Mouse (Mus musculus) midbrain, embryonic 13.5 days (tissue): ENCODE data around the gene Myl9. TPM values are rescaled to one million over a fixed set of nuclear protein-coding genes. Genes with fewer than 3 reads are reported as not detected.

Source experiments
- ATAC-seq: fragments of 200-750 bp; cut with Nextera tagmentation; 2 replicates; pipeline ENCODE4 v1.8.0; 2017; ENCODE audit warnings: mild to moderate bottlenecking, moderate TSS enrichment, moderate library complexity
- H3K27ac ChIP-seq: fragments of 300-500 bp; sonication (generic); 2 replicates; pipeline ENCODE4 v1.5.1; 2015; ENCODE audit warnings: inconsistent platforms, mild to moderate bottlenecking, moderate library complexity
- H3K27me3 ChIP-seq: fragments of 300-500 bp; sonication (generic); 2 replicates; pipeline ENCODE4 v1.6.1; 2015; ENCODE audit warnings: mild to moderate bottlenecking, inconsistent platforms
- H3K36me3 ChIP-seq: fragments of 300-500 bp; sonication (generic); 2 replicates; pipeline ENCODE4 v1.6.1; 2015; ENCODE audit warnings: mild to moderate bottlenecking, inconsistent platforms
- H3K4me1 ChIP-seq: fragments of 300-500 bp; sonication (generic); replicated peaks from 2 replicates; pipeline ENCODE4 v1.6.1; 2015; ENCODE audit warnings: inconsistent platforms
- H3K4me2 ChIP-seq: fragments of 300-500 bp; sonication (generic); replicated peaks from 2 replicates; pipeline ENCODE4 v1.6.1; 2015; ENCODE audit warnings: moderate library complexity, mild to moderate bottlenecking, inconsistent platforms
- H3K4me3 ChIP-seq: fragments of 300-500 bp; sonication (generic); replicated peaks from 2 replicates; pipeline ENCODE4 v1.5.1; 2015; ENCODE audit warnings: mild to moderate bottlenecking, inconsistent platforms
- H3K9ac ChIP-seq: fragments of 300-500 bp; sonication (generic); replicated peaks from 2 replicates; pipeline ENCODE4 v1.6.1; 2015; ENCODE audit warnings: mild to moderate bottlenecking, inconsistent platforms
- H3K9me3 ChIP-seq: fragments of 300-500 bp; sonication (generic); 2 replicates; pipeline ENCODE4 v1.6.1; 2016; ENCODE audit warnings: mild to moderate bottlenecking, inconsistent platforms
- WGBS: fragments of 180-500 bp; shearing (Covaris S2); methylation state at CpG from one replicate; pipeline ENCODE4 v1.1.7; 2015; 5-methylcytosine and 5-hydroxymethylcytosine counted together
- polyA plus RNA-seq: library from polyadenylated mRNA; unstranded; fragments of >200 nt; fragmentation: Nextera tagmentation; extraction: Ambion mirVana; gene quantifications from 2 replicates; pipeline ENCODE4 v1.2.1, GENCODE M21; 2015

Gene Myl9
- polyA plus RNA-seq, 1 experiment from 2014 or later = 37.4 TPM

DNA sequence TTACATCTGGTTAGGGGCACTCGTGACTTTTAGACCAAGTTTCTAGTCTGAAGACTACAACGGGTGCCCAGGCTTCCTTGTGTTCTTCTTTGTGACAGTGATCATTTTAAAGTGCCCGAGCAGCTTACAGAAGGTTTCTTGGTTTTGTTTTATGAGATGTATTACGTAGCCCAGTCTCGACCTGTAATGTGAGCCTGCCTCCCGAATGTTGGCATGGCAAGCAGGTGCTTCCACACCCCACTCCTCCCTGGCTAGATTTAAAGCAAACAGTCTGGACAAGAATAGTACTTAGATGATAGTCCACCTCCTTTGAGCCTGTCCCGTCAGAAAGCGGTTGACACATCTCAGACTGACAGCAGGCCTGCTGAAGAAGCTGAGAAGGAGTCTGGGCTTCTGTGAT lies 9.6 kb upstream of the Myl9 start:
- no peak overlapping the region for H3K27ac ChIP-seq
- H3K4me3 ChIP-seq = no peak overlapping the region
- H3K4me2 ChIP-seq = no peak overlapping the region
- peaks cover 51% of the 10 kb centered on the region for H3K36me3 ChIP-seq
- WGBS = 91% methylated on average over 8 of the region's 8 CpGs
- no peak overlapping the region for H3K9ac ChIP-seq
- ATAC-seq = no peak
- no peaks in the 10 kb centered on the region for H3K9me3 ChIP-seq
- H3K4me1 ChIP-seq = no peaks in the 10 kb centered on the region
- no peaks in the 10 kb centered on the region for H3K27me3 ChIP-seq

DNA sequence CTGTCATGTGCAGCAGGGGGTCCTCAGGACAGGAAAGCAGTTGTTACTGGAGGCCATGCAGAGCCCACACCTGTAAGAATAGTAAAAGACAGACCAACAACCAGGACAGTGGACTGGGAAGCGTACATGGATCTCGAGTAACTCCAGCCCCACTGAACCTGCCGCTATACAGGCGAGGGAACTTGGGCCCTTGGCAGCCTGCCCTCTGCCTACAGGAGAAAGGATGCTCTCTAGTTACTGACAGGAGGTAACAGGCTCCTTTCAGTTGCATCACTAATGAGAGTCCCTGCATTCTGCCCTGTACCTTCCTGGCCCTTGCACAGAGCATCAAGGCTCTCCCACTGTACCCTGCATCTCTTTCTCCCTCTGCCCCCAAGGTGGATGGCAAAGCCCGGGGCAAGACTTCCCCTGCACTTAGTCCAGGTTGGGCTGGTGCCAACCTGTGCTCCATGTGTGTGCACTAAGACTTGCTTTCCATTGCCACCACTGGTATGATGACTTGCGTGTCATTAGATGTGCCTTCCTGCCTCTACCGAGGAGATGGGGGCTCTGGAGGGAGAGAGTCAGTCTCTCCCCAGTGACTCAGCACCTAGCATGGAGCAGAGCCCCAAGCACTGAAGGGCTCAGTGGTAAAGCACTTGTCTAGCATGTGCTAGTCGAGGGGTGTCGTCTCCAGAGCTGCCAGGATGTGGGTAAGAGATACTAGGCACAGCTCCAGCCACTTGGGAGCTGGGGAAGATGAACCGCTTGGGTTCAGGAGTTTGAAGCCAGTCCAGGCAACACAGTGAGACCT lies 8.8 kb upstream of the Myl9 start:
- Histone ChIP-seq H3K27me3 (no peaks in the 10 kb centered on the region), H3K4me3 (no peak overlapping the region), H3K36me3 (peaks cover 42% of the 10 kb centered on the region), H3K4me2 (no peak overlapping the region), H3K9me3 (no peaks in the 10 kb centered on the region), H3K9ac (no peak overlapping the region), H3K4me1 (no peaks in the 10 kb centered on the region), H3K27ac (no peak overlapping the region)
- no peak for ATAC-seq
- 89% methylated on average over 10 of the region's 10 CpGs for WGBS

DNA sequence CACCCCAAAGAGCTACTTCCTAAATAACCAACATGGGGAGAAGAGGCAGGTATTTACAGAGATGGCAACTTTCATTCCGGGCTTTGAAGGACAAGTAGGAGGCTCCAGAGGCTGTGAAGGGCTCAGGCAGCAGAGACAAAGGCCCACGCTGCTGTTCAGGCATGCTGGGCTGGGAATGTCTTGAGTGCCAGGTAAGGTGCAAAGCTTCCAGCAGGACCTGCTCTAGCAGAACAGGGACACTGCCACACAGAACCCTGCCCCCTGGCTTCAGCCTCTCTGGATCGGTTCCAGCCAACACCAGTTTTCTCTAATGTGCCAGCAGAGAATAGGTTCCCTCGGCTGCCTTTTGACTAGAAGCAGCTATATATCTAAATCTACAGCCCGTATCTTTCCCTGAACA lies 8.1 kb upstream of the Myl9 start:
- H3K4me2 ChIP-seq = no peak overlapping the region
- no peak overlapping the region for H3K4me3 ChIP-seq
- H3K9me3 ChIP-seq = no peaks in the 10 kb centered on the region
- WGBS = 84% methylated on average over 5 of the region's 5 CpGs
- peak overlapping the region; percentile 37; the same call in 1 of the 2 replicates for H3K27ac ChIP-seq
- H3K36me3 ChIP-seq = peaks cover 35% of the 10 kb centered on the region
- H3K27me3 ChIP-seq = no peaks in the 10 kb centered on the region
- no peak overlapping the region for H3K9ac ChIP-seq
- no peak for ATAC-seq
- H3K4me1 ChIP-seq = no peaks in the 10 kb centered on the region

DNA sequence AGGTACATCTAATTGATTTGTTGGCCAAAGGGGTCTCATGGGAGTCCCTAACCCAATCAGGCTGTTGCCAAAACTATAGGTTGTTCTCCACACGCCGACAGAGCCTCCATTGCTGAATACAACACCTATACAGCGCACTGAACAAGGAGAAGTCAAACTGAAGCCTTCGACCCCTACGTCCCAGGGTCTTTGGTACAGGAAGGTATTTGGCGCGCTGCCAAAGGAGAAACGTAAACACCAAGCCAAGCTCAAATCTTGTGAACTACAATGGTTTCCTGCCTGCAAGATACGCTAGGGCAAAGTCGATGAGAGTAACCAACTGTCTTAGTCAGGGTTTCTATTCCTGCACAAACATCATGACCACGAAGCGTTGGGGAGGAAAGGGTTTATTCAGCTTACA lies 5.9 kb upstream of the Myl9 start:
- ATAC-seq = no peak
- Histone ChIP-seq H3K4me1 (peaks cover 3% of the 10 kb centered on the region; the same call in 1 of the 2 replicates), H3K36me3 (peaks cover 14% of the 10 kb centered on the region), H3K9ac (no peak overlapping the region), H3K27me3 (no peaks in the 10 kb centered on the region), H3K4me3 (no peak overlapping the region), H3K27ac (no peak overlapping the region), H3K4me2 (no peak overlapping the region), H3K9me3 (no peaks in the 10 kb centered on the region)
- 87% methylated on average over 12 of the region's 12 CpGs for WGBS

DNA sequence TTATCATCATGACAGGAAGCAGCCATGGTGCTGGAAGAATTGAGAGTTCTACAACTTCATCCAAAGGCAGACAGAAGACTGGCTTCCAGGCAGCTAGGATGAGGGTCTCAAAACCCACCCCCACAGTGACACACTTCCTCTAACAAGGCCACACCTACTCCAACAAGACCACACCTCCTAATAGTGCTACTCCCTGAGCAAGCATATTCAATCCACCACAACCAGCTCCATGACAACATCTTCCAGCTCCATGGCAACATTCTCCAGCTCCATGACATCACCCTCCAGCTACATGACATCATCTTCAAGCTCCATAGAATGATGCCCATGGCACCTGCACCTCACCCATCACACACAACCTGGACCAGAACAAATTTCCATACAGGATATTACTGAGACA lies 1.8 kb upstream of the Myl9 start:
- H3K9ac ChIP-seq = no peak overlapping the region
- H3K36me3 ChIP-seq = no peaks in the 10 kb centered on the region
- H3K4me1 ChIP-seq = peaks cover 23% of the 10 kb centered on the region
- H3K27me3 ChIP-seq = peaks cover 14% of the 10 kb centered on the region
- no peak overlapping the region for H3K27ac ChIP-seq
- no peak overlapping the region for H3K4me3 ChIP-seq
- no peak overlapping the region for H3K4me2 ChIP-seq
- H3K9me3 ChIP-seq = no peaks in the 10 kb centered on the region
- no peak for ATAC-seq

DNA sequence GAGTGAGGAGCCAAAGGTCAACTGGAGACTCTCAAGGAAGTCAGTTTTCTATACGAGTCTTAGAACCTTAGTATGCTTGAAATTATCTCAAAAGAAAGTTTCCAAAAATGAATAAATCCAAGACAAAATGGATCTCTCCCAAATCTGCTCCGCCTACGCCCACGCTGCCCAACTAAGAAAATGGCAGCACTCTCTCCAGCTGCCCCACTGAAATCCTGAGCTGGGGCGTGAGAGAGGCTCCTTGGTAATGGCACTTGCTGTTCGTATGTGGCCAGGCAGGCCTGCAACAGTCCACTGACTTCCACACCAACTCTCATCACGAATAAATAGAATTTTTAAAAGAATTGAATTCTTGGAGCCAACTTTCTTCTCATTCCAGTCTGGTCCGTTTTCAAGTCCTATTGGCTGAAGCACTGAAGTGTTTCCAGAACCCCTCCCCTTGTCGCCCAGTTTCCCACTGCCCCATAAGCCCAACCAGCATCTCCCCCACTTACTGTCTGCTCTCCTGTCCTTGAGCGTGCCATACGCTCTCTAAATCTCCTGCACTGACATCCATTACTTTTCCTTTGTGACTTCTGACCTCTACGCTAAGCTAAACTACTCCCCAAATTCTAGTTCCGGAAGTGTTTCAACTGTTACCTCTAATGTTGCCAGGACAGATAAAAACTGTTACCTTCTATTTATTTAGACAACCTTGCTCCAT lies 1.0 kb upstream of the Myl9 start:
- WGBS = 70% methylated on average over 13 of the region's 13 CpGs
- peak overlapping the region; percentile 73 for H3K4me2 ChIP-seq
- no peak for ATAC-seq
- 0 out of 2 replicates have a peak overlapping the region, but pooled peaks have one; percentile 39 for H3K4me3 ChIP-seq
- H3K36me3 ChIP-seq = no peaks in the 10 kb centered on the region
- H3K27ac ChIP-seq = peak overlapping the region; percentile 15; the same call in 1 of the 2 replicates
- no peaks in the 10 kb centered on the region for H3K9me3 ChIP-seq
- peaks cover 14% of the 10 kb centered on the region for H3K27me3 ChIP-seq
- peaks cover 23% of the 10 kb centered on the region for H3K4me1 ChIP-seq
- peak overlapping the region; percentile 57; the same call in 1 of the 2 replicates for H3K9ac ChIP-seq

DNA sequence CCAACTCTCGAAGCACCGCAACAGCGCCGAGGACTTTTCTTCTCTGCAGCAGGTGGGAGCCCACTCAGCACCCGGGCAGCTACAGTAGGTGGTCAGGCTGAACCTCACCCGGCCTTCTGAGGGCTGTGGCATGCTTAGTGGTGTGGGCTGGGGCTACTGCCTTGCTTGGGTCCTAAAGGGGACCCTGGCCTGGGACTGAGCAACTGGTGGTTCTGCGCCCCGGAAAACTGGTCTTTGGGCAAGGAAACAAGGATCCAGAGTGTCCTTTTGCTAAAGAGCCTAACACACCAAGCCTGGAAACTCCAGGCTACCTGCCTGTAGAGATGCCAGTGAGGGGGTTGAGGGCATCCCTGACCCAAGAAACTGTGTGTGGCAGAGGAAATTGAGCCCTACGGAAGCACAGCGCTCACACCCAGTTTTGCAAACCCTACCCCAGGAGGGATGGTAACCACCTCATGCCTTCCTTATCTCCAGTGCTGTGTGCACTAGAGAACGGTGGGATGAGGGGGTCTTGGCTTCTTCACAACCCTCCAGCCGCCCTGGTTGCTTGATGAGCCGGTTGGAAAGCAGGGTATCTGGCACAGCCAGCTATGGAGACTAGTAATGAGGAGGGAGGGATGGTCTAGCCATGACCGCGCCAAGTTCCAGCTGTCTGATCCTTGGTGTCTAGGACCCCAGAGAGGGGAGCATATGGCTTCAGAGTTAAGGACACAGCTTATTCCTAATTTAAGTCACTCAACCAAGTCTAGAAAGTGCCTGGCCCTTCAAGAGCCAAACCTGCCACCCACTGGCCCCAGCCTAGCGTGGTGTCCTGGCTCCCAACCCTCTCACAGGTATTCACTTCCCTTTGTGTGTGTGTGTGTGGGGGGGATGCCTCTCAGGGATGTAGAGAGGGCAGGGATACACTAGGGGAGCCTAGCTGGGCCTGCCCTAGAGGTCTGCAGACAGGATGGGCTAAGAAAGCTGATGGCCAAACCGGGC lies 525 bp downstream of the Myl9 start:
- Histone ChIP-seq H3K4me2 (peak overlapping the region; percentile 73), H3K27me3 (peaks cover 14% of the 10 kb centered on the region), H3K27ac (no peak overlapping the region), H3K4me1 (peaks cover 27% of the 10 kb centered on the region), H3K9ac (peak overlapping the region; percentile 57), H3K36me3 (no peaks in the 10 kb centered on the region), H3K9me3 (no peaks in the 10 kb centered on the region), H3K4me3 (peak overlapping the region; percentile 39)
- WGBS = 34% methylated on average over 17 of the region's 17 CpGs
- no peak for ATAC-seq

DNA sequence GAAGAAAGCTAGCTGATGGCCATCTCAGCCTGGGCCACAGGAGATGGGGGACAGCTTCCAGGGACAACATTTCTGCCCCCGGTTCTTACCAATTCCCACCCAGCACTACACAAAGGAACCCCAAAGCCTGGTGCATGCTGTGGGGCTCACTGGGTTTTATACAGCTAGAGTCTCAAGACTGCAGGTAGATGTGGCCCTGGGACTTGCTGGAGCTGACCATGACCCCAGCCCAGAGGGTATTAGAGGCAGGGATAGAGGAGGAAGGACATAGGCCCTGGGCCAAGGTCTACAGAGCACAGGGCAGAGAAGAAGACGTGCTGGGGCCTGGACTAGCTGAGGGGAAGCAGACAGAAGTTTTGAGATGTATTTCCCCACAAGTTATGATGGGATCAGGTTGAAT lies 1.7 kb downstream of the Myl9 start:
- peaks cover 29% of the 10 kb centered on the region for H3K4me1 ChIP-seq

DNA sequence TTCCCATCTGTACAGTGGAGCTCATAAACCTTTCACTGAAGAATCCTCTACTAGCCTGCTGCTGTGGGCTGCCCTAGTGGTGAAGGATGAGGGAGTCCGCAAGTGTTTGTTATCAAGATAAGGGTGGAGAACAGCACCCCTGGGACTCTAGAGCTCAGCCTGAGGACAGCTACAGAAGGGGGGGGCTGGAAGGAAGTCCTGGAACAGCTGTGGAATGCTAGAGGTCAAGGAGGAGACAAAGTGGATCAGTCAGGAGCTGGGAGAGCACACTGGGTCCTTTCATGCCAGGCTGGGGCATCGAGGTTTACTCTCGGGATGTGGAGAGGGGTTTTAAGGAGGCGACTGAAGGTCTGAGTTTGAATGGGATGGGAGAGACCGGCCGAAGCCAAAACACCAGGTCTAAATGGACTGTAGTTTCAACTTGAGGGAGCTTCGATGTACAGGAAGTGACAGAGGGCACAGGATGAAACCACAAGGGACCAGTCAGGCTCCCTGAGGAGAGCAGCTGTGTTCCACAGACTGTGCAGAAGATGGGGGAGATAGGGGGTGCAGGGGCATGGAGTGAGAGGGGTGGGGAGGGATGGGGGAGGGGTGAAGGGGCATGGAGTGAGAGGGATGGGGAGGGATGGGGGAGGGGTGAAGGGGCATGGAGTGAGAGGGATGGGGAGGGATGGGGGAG lies 2.2 kb downstream of the Myl9 start:
- Histone ChIP-seq H3K4me3 (no peak overlapping the region), H3K36me3 (no peaks in the 10 kb centered on the region), H3K9me3 (no peaks in the 10 kb centered on the region), H3K27me3 (peaks cover 14% of the 10 kb centered on the region), H3K9ac (no peak overlapping the region), H3K4me1 (peaks cover 29% of the 10 kb centered on the region), H3K4me2 (no peak overlapping the region), H3K27ac (no peak overlapping the region)
- no peak for ATAC-seq
- 73% methylated on average over 7 of the region's 7 CpGs for WGBS

More for the DNA sequence above, 1.7 kb downstream of the Myl9 start:
- H3K4me3 ChIP-seq = no peak overlapping the region
- no peak for ATAC-seq
- no peak overlapping the region for H3K4me2 ChIP-seq
- WGBS = 98% methylated on average over 2 of the region's 2 CpGs
- peaks cover 14% of the 10 kb centered on the region for H3K27me3 ChIP-seq
- H3K9ac ChIP-seq = no peak overlapping the region
- H3K27ac ChIP-seq = no peak overlapping the region
- no peaks in the 10 kb centered on the region for H3K9me3 ChIP-seq
- no peaks in the 10 kb centered on the region for H3K36me3 ChIP-seq

DNA sequence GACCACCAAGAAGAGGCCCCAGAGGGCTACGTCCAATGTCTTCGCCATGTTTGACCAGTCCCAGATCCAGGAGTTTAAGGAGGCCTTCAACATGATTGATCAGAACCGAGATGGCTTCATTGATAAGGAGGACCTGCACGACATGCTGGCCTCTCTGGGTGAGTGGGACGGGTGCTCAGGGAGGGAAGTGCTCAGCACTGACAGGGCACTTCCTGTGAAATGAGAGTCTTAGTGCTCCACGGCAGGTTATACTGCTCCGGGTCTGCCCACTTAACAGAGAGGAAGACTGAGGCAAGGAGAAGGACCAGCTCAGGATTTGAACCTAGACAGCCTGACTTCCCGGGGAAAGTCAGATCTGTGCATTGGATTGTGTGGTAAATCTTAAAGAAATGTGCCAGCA lies 3.4 kb downstream of the Myl9 start:
- no peak overlapping the region for H3K4me3 ChIP-seq
- H3K9ac ChIP-seq = no peak overlapping the region
- H3K27me3 ChIP-seq = peaks cover 14% of the 10 kb centered on the region
- no peaks in the 10 kb centered on the region for H3K9me3 ChIP-seq
- no peak for ATAC-seq
- no peak overlapping the region for H3K27ac ChIP-seq
- peaks cover 29% of the 10 kb centered on the region for H3K4me1 ChIP-seq
- 92% methylated on average over 8 of the region's 8 CpGs for WGBS
- H3K4me2 ChIP-seq = no peak overlapping the region
- H3K36me3 ChIP-seq = no peaks in the 10 kb centered on the region

DNA sequence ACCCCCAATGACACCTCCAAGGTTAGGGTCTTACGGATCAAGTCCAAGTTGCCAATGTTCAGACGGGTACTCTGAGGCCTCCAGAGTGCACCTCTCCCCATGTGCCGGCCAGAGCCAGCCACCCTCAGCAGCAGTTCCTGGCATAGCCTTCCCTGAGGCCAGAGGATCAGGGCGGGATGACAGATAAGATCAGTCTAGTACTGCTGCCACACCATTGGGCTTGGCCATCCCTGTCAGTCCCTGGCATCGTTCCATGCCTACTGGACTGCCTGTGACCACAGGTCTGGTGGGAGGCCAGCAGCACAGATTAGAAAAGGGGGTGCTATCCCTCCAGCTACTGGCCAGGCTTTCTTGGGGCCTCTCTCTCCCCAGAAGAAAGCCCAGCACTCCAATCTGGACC lies 3.8 kb downstream of the Myl9 start:
- no peaks in the 10 kb centered on the region for H3K36me3 ChIP-seq
- H3K4me2 ChIP-seq = no peak overlapping the region
- WGBS = 80% methylated on average over 5 of the region's 5 CpGs
- ATAC-seq = no peak
- H3K9me3 ChIP-seq = no peaks in the 10 kb centered on the region
- H3K9ac ChIP-seq = no peak overlapping the region
- peaks cover 14% of the 10 kb centered on the region for H3K27me3 ChIP-seq
- no peak overlapping the region for H3K27ac ChIP-seq
- no peak overlapping the region for H3K4me3 ChIP-seq
- peaks cover 29% of the 10 kb centered on the region for H3K4me1 ChIP-seq
